Mouse (Mus musculus) G1E (cell line): ENCODE measurements around the gene Tmem160.

ENCODE experiments used
- CTCF ChIP-seq: IDR thresholded peaks from 2 replicates; pipeline ENCODE4 v1.5.1; 2012; ENCODE audit warnings: low read depth, low read length, inconsistent platforms, mixed read lengths
- GATA1 ChIP-seq: IDR thresholded peaks from 2 replicates; pipeline ENCODE4 v1.6.1; 2012; ENCODE audit warnings: borderline replicate concordance, low read length, inconsistent platforms, mixed read lengths
- GATA2 ChIP-seq: IDR thresholded peaks from 2 replicates; pipeline ENCODE4 v1.6.1; 2012; ENCODE audit warnings: low read depth, low read length, inconsistent platforms, borderline replicate concordance
- POLR2AphosphoS5 ChIP-seq: IDR thresholded peaks from 2 replicates; pipeline ENCODE4 v1.6.1; 2012; ENCODE audit warnings: low read depth, low read length, inconsistent platforms; ENCODE audit not compliant: insufficient replicate concordance
- TAL1 ChIP-seq: conservative IDR thresholded peaks from 2 replicates; pipeline ENCODE4 v1.6.1; 2012; ENCODE audit warnings: low read depth, low read length, inconsistent platforms, mixed read lengths

DNA sequence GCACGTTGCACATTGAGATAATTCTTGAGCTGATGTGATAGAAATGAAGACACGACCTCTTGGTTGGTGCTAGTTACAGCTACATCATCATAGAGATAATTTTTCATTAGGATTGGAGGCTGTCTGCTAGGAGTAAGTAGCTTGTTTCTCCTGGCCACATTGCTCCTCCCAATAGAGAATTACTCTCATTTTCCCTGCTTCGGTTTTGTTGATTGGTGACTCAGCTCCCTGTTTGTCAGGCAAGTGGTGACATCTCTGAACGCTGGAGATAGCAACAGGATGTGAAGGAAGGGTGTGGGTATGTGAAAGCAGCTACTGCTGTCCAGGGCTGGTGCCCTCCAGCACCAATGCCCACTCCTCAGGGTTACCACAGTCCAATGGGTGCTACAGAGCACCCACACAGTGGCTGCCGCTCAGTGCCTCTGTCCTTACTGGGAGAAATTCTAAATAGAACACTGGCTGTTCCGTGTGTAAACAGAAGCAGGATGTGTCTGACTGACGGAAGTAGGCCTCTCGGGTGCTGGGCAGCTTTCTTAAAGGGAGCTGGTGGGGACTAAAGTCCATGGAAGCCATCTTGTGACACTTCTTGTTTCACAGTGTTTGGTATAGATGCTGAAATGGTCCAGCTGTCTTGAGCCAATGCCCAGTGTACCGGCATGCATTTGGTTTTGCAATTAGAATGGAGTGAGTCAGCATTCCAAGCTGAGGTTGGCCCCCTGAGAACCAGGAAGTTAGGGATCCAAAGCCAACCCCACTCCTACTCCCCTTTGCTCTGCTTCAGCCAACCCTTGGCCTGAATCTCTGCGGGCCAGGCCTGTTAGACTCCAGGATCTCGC is 46.8 kb upstream of the Tmem160 start:
- TF ChIP-seq CTCF (no peak), GATA1 (no peak), POLR2AphosphoS5 (no peak), TAL1 (0 out of 2 replicates have a peak, but pooled peaks have one; percentile 2), GATA2 (no peak)
